Mouse (Mus musculus) megakaryocyte-erythroid progenitor cell, adult 5-6 weeks (primary cell): ENCODE data around the gene Gm8005. TPM values are rescaled to one million over a fixed set of nuclear protein-coding genes. Genes with fewer than 3 reads are reported as not detected.
"Not testable (repeated sequence)": the region's sequence is repeated elsewhere in the genome, so short reads cannot be mapped to it uniquely, and the experiment has no call there.

Experiments
- ATAC-seq: replicated peaks from 2 replicates; pipeline ENCODE4 v1.8.0; 2016; ENCODE audit warnings: mild to moderate bottlenecking, inconsistent platforms; ENCODE audit not compliant: severe bottlenecking, poor library complexity, low FRiP score, low TSS enrichment
- total RNA-seq, 2 experiments: library from RNA; stranded (forward) in 1 of 2; stranded (reverse) in 1 of 2; fragments of 200-1000, 215-1000 nt in 1 of 2; fragments of >200 nt in 1 of 2; fragmentation: Nextera tagmentation in 1 of 2; gene quantifications; 2 replicates each; pipeline ENCODE4 v1.2.3; 2014 to 2017

The Gm8005 gene
- total RNA-seq (2014; fragmentation: Nextera tagmentation) = not detected in 2 replicates
- total RNA-seq (2017) = not detected in 2 replicates

- ATAC-seq = not testable (repeated sequence)
Observed at GRCm38 (mm10) chr14:42439573-42439972, at the start of gene Gm8005. Gene Gm8005 (minus strand): TSS chr14:42439673.

DNA sequence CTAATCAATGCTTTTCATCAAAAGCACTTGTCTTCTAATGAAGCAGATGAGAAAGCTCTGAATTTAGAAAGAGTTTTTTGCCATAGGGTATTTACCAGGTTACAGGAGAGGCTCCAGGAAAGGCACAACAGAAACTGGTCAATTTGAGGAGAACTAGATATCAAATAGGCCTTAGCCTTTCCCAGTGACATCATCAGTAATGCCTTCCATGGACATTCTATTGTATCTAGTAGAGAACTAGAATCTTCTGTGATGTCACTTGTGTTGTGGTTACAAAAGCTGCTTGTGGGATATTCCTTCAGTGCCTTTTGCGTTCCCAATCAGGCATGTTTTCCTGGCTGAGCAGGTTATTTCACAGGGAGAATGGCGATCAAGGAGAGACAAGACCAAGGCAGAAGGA is 24.1 kb upstream of the Gm8005 start, which contains the start of gene Gm8011:
Gene Gm8011 (plus strand): TSS at position 301 of the 400 bp plus-strand sequence.
- not testable (repeated sequence) for ATAC-seq

Other genes with a start within 250 kb of the Gm8005 start
- gene Gm3573, start 248.9 kb downstream of the Gm8005 start, total RNA-seq (2014; fragmentation: Nextera tagmentation) = not detected in 2 replicates
- not detected in 2 replicates for gene Gm3573, start 248.9 kb downstream of the Gm8005 start, total RNA-seq (2017)
- not detected in 2 replicates for gene Gm17026, start 179.6 kb downstream of the Gm8005 start, total RNA-seq (2014; fragmentation: Nextera tagmentation)
- not detected in 2 replicates for gene Gm17026, start 179.6 kb downstream of the Gm8005 start, total RNA-seq (2017)
- gene Gm9611, start 142.3 kb downstream of the Gm8005 start, total RNA-seq (2014; fragmentation: Nextera tagmentation) = not detected in 2 replicates
- not detected in 2 replicates for gene Gm9611, start 142.3 kb downstream of the Gm8005 start, total RNA-seq (2017)
- gene Gm7995, start 129.5 kb downstream of the Gm8005 start, total RNA-seq (2014; fragmentation: Nextera tagmentation) = not detected in 2 replicates
- not detected in 2 replicates for gene Gm7995, start 129.5 kb downstream of the Gm8005 start, total RNA-seq (2017)
- not detected in 2 replicates for gene Gm8011, start 24.2 kb upstream of the Gm8005 start, total RNA-seq (2014; fragmentation: Nextera tagmentation)
- gene Gm8011, start 24.2 kb upstream of the Gm8005 start, total RNA-seq (2017) = not detected in 2 replicates
- not detected in 2 replicates for gene Gm8020, start 62.7 kb upstream of the Gm8005 start, total RNA-seq (2014; fragmentation: Nextera tagmentation)
- gene Gm8020, start 62.7 kb upstream of the Gm8005 start, total RNA-seq (2017) = not detected in 2 replicates
- not detected in 2 replicates for gene Gm8024, start 84.6 kb upstream of the Gm8005 start, total RNA-seq (2014; fragmentation: Nextera tagmentation)
- gene Gm8024, start 84.6 kb upstream of the Gm8005 start, total RNA-seq (2017) = not detected in 2 replicates
- gene Gm17124, start 160.2 kb upstream of the Gm8005 start, total RNA-seq (2014; fragmentation: Nextera tagmentation) = not detected in 2 replicates
- not detected in 2 replicates for gene Gm17124, start 160.2 kb upstream of the Gm8005 start, total RNA-seq (2017)
- gene Gm3633, start 202.2 kb upstream of the Gm8005 start, total RNA-seq (2014; fragmentation: Nextera tagmentation) = not detected in 2 replicates
- not detected in 2 replicates for gene Gm3633, start 202.2 kb upstream of the Gm8005 start, total RNA-seq (2017)
- gene Gm10378, start 216.3 kb upstream of the Gm8005 start, total RNA-seq (2014; fragmentation: Nextera tagmentation) = not detected in 2 replicates
- not detected in 2 replicates for gene Gm10378, start 216.3 kb upstream of the Gm8005 start, total RNA-seq (2017)